Mouse (Mus musculus): ENCODE measurements around the gene Comp. TPM values are rescaled to one million over a fixed set of nuclear protein-coding genes. Genes with fewer than 3 reads are reported as not detected.

Comp gene
- polyA plus RNA-seq, 1 experiment: 0.27 TPM

DNA sequence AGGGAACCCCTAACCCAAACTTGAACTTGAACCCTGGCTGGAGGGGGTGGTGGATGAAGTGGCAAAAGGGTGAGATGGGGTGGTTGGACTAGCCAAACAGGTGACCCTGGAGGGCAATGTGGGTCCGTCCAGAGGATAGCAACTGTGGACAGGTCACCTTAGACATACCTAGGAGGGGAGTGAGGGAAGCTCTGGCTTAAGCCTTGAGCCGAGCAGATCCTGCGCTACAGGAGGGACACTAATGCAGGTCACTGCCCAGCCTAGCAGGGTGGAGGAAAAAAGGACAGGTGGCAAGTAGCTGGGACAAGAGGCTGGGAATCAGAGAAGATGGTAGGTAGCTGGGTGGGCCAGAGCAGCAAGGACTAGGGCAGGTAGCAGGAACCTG, 21.4 kb upstream of the Comp start:
- Histone ChIP-seq H3K36me3 (replicated peaks; ENCODE audit: low read length) (peaks cover 44% of the 10 kb centered on the region), H3K27me3 (replicated peaks) (no peaks in the 10 kb centered on the region), H3K4me1 (peaks cover 75% of the 10 kb centered on the region), H3K9me3 (no peaks in the 10 kb centered on the region), H3K4me3 (replicated peaks) (peak overlapping the region; percentile 97)
- TF ChIP-seq FLI1 (IDR thresholded peaks at IDR 0.05; ENCODE audit: low read length): no peak
- TF ChIP-seq GATA1 (IDR thresholded peaks at IDR 0.05; ENCODE audit: borderline replicate concordance, low read length): no peak

DNA sequence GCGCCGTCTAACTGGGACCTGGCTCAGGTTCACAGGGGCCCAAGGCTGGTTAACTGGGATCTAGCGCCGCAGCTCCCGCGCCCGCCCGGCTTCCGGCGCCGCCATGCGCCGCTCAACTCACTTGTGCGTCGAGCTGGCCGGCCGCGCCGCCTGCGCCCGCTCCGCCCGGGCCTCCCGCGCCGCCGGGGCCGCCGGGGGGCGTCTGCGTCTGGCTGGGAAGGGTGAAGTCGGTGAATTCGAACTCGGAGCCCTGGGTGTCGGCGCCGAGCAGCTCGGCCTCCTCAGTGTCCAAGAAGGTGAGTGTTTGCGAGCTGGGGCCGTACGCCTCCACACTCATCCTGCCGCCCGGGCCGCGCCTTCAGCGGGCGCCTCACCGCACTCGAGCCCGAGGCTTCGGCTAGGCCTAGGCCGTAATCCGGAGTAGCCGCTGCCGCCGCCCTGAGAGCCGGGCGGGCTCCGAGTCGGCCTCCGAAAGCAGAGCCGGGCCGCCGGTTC, 20.7 kb upstream of the Comp start:
- Histone ChIP-seq H3K36me3 (replicated peaks; ENCODE audit: low read length) (peaks cover 37% of the 10 kb centered on the region), H3K27me3 (replicated peaks) (no peaks in the 10 kb centered on the region), H3K9me3 (no peaks in the 10 kb centered on the region), H3K4me1 (peaks cover 68% of the 10 kb centered on the region), H3K4me3 (replicated peaks) (peak overlapping the region; percentile 97)
- TF ChIP-seq FLI1 (IDR thresholded peaks at IDR 0.05; ENCODE audit: low read length) (no peak), GATA1 (IDR thresholded peaks at IDR 0.05; ENCODE audit: borderline replicate concordance, low read length) (no peak)

DNA sequence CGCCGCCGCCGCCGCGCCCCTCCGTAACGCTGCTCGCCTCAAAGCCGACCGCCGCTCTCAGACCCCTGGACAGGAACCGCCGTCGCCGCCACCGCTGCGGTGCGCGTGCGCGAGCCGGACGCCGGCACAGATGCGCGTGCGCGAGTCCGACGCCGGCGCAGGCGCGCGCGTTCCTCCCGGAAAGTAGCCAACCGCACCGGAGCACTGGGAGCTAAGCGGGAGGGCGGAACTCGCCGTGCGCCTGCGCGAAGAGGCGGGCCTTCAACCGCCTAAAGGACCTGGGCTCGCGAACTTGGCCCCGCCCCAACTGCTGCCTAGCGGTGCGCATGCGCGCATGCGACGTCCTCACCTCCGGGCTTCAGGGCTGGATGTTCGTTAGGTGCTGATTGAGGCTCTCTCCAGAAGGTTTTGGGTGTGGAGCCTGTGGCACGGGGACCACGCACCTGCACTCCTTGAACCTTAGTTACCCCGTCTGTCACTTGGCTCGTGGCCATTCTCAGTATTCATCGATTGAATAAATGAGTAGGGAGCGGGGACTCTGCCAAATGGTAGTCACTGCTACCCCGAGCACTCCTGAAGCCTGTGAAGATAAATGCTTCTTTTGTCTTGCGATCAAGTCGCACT, 20.1 kb upstream of the Comp start, which contains the start of gene Upf1:
TSS of gene Upf1 (minus strand) at position 85 of the 624 bp plus-strand sequence.
- Histone ChIP-seq H3K4me1 (peaks cover 61% of the 10 kb centered on the region), H3K9me3 (no peaks in the 10 kb centered on the region), H3K27me3 (replicated peaks) (no peaks in the 10 kb centered on the region), H3K36me3 (replicated peaks; ENCODE audit: low read length) (peaks cover 31% of the 10 kb centered on the region), H3K4me3 (replicated peaks) (peak within 1 kb of the TSS; percentile 97)
- no peak for TF ChIP-seq FLI1 (IDR thresholded peaks at IDR 0.05; ENCODE audit: low read length)
- no peak for TF ChIP-seq GATA1 (IDR thresholded peaks at IDR 0.05; ENCODE audit: borderline replicate concordance, low read length)

DNA sequence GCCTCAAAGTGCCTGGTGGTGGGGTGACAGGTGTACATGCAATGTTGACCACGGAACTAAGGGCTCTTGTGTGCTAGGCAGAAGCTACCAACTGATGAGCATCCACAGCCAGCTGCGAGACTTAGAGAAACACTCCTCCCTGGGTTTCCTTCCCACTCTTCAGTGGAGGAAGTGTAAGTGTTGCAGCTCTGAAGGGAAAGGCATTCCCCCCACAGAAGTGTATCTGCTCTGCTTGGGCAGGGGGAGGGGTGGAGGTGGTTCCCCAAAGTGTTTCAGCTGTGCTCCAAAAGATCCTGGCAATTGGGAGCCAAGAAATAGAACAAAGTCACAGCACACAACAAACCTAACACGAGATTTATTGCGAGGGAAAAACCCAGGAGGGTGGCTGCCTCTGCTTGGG, 19.4 kb upstream of the Comp start:
- Histone ChIP-seq H3K4me1 (peaks cover 55% of the 10 kb centered on the region), H3K9me3 (no peaks in the 10 kb centered on the region)
- no peak for TF ChIP-seq GATA1 (IDR thresholded peaks at IDR 0.05; ENCODE audit: borderline replicate concordance, low read length)
- TF ChIP-seq FLI1 (IDR thresholded peaks at IDR 0.05; ENCODE audit: low read length): no peak

DNA sequence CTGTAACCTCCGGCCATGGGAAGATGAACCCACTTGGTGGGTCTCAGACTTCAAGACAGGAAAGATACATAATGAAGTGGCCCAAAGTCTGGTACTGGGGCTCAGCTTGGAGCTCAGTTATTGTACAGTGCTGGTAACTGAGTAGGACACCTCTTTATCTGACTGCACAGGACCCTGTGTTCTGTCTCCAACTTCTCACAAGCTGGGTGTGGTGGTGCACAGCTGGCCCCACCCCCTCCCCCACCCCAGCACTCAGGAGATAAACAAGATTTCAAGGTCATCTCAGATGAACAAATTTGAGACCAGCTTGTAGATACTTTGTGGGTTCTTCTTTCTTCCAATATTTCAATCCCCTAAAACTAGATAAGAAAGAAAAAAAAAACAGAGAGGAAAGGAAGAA, 17.2 kb upstream of the Comp start:
- TF ChIP-seq GATA1 (IDR thresholded peaks at IDR 0.05; ENCODE audit: borderline replicate concordance, low read length): no peak
- TF ChIP-seq FLI1 (IDR thresholded peaks at IDR 0.05; ENCODE audit: low read length): no peak
- H3K4me1 ChIP-seq: peaks cover 41% of the 10 kb centered on the region
- H3K4me3 ChIP-seq (replicated peaks): no peak overlapping the region

More for the DNA sequence above, 19.4 kb upstream of the Comp start:
- peak overlapping the region; percentile 97 for H3K4me3 ChIP-seq (replicated peaks)
- H3K27me3 ChIP-seq (replicated peaks): peaks cover 4% of the 10 kb centered on the region
- H3K36me3 ChIP-seq (replicated peaks; ENCODE audit: low read length): peaks cover 24% of the 10 kb centered on the region

DNA sequence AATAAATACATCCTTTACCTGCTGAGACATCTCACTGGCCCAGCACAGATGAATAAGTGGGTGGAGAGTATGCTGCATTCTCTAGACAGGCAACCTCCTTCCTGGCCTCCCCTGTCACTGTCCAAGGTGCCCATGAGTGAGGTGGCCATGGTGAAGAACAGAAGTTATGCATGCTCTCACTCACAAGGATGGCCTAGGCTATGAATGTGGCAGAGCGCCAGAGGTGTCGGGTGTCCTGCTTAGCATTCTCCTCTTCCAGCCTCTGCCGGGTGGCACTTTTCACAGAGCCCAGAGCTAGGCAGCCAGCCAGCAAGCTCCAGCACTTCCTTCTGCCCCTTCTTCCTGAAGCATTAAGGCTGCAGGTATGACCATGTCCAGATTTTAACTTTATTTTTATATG, 13.9 kb upstream of the Comp start:
- Histone ChIP-seq H3K4me1 (peaks cover 43% of the 10 kb centered on the region), H3K36me3 (replicated peaks; ENCODE audit: low read length) (no peaks in the 10 kb centered on the region), H3K27me3 (replicated peaks) (peaks cover 16% of the 10 kb centered on the region), H3K4me3 (replicated peaks) (no peak overlapping the region), H3K9me3 (0 out of 2 replicates have a peak, but pooled peaks cover 2% of the 10 kb centered on the region)
- TF ChIP-seq FLI1 (IDR thresholded peaks at IDR 0.05; ENCODE audit: low read length) (no peak), GATA1 (IDR thresholded peaks at IDR 0.05; ENCODE audit: borderline replicate concordance, low read length) (no peak)

More for the DNA sequence above, 17.2 kb upstream of the Comp start:
- H3K36me3 ChIP-seq (replicated peaks; ENCODE audit: low read length): peaks cover 3% of the 10 kb centered on the region
- peaks cover 12% of the 10 kb centered on the region for H3K27me3 ChIP-seq (replicated peaks)
- H3K9me3 ChIP-seq: 0 out of 2 replicates have a peak, but pooled peaks cover 2% of the 10 kb centered on the region

DNA sequence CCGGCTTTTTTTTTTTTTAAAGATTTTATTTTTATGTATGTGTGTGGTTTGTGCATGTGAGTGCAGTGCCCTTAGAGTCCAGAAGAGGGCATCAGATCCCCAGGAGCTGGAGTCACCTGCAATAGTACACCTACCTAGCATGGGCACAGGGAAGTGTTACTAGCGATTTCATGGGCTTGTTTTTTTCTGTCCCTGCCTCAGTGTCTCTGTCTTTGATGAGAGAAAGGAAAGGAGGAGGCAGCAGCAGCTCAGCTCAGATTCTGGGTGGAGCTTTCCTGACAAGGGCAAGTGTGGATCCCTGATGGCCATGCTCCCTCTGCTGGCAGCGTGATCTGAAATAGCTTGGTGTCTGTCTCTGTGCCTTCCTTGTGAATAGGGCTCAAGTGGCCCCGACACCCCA, 12.6 kb upstream of the Comp start:
- Histone ChIP-seq H3K9me3 (0 out of 2 replicates have a peak, but pooled peaks cover 2% of the 10 kb centered on the region), H3K4me3 (replicated peaks) (no peak overlapping the region), H3K27me3 (replicated peaks) (peaks cover 21% of the 10 kb centered on the region), H3K4me1 (peaks cover 40% of the 10 kb centered on the region), H3K36me3 (replicated peaks; ENCODE audit: low read length) (no peaks in the 10 kb centered on the region)
- TF ChIP-seq GATA1 (IDR thresholded peaks at IDR 0.05; ENCODE audit: borderline replicate concordance, low read length) (no peak), FLI1 (IDR thresholded peaks at IDR 0.05; ENCODE audit: low read length) (no peak)

DNA sequence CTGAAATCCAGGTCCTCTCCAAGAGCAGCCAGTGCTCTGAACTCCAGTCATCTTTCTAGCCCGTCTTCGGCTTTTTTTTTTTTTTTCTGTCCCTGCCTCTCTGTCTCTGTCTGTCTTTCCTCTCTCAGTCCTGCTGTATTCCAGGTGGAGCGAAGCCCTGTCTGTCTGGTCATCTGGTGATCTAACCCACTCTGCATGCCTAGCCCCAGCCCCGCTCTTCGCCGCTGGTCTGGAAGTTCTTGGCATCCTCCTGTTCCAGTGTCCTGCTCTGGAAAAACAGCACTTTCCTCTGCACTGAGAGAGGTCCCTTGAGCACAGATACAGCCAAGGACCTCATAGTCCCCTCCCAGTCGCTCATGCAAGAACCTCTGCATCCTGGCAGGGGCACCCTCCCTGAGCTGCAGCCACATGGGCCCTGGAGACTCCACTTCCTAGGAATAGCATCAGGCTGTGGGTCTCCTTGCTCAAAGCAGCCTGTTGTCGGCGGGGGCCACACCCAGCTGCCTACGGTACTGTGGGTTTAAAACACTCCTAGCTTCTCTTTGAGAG, 11.8 kb upstream of the Comp start:
- TF ChIP-seq GATA1 (IDR thresholded peaks at IDR 0.05; ENCODE audit: borderline replicate concordance, low read length) (no peak), FLI1 (IDR thresholded peaks at IDR 0.05; ENCODE audit: low read length) (no peak)
- Histone ChIP-seq H3K9me3 (0 out of 2 replicates have a peak, but pooled peaks cover 2% of the 10 kb centered on the region), H3K4me1 (peaks cover 36% of the 10 kb centered on the region), H3K36me3 (replicated peaks; ENCODE audit: low read length) (no peaks in the 10 kb centered on the region), H3K27me3 (replicated peaks) (peaks cover 27% of the 10 kb centered on the region), H3K4me3 (replicated peaks) (no peak overlapping the region)

DNA sequence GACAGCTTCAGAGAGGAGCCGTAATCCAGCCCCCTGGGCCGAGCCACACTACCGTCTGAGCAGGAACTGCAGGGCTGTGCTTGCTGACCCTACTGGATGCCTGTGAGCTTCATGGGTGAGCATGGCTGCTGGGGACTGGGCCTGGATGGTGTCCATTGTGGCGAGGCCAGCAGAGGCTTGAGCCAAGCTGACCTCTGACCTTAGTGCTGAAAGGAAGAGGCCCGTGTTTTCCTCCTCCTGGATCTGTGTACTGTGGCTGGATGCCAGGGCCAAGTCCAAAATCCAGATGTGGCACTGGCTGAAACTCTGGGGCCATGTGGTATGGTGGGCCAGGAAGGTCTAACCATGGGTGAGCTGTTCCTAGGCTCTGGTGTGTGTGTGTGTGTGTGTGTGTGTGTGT, 9.3 kb upstream of the Comp start:
- Histone ChIP-seq H3K36me3 (replicated peaks; ENCODE audit: low read length) (no peaks in the 10 kb centered on the region), H3K9me3 (0 out of 2 replicates have a peak, but pooled peaks cover 2% of the 10 kb centered on the region), H3K27me3 (replicated peaks) (peaks cover 33% of the 10 kb centered on the region), H3K4me1 (peaks cover 36% of the 10 kb centered on the region), H3K4me3 (replicated peaks) (peak overlapping the region; percentile 39)
- TF ChIP-seq FLI1 (IDR thresholded peaks at IDR 0.05; ENCODE audit: low read length) (no peak), GATA1 (IDR thresholded peaks at IDR 0.05; ENCODE audit: borderline replicate concordance, low read length) (no peak)

DNA sequence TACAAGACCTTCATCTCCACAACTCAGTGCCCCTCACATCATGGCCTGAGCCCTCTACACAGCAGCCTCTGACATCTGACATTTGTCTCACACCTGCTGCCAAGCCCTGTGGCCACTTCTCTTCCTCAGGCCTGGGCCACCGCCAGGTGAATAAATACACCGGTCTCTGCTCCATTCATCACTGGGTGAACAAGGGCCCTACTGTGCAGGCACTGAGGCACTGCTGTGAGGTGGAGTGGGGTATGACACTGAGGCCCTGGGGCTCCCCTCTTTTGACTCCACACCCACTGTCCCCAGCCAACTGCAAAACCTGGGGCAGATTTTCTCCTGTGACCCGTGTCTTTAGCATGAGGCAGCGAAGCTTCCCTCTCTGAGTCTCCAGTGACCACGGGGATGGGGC, 6.8 kb upstream of the Comp start:
- H3K36me3 ChIP-seq (replicated peaks; ENCODE audit: low read length): no peaks in the 10 kb centered on the region
- H3K27me3 ChIP-seq (replicated peaks): peaks cover 37% of the 10 kb centered on the region
- no peak overlapping the region for H3K4me3 ChIP-seq (replicated peaks)
- H3K4me1 ChIP-seq: peaks cover 27% of the 10 kb centered on the region
- no peak for TF ChIP-seq GATA1 (IDR thresholded peaks at IDR 0.05; ENCODE audit: borderline replicate concordance, low read length)
- TF ChIP-seq FLI1 (IDR thresholded peaks at IDR 0.05; ENCODE audit: low read length): no peak
- no peaks in the 10 kb centered on the region for H3K9me3 ChIP-seq

All from megakaryocyte, embryonic 14.5 days (primary cell).